Mouse (Mus musculus): ENCODE results near the gene Agpat4. TPM values are rescaled to one million over a fixed set of nuclear protein-coding genes. Genes with fewer than 3 reads are reported as not detected.
A peak's percentile ranks its signal among the peaks of the same experiment; 100 is the strongest.
"Not testable (repeated sequence)": the region's sequence is repeated elsewhere in the genome, so short reads cannot be mapped to it uniquely, and the experiment has no call there.

Agpat4 gene
- polyA plus RNA-seq, 1 experiment from 2014 or later, result 19.6 TPM

GRCm38 (mm10) chr17:12118926-12119641 lies 580 bp downstream of the Agpat4 start:
- H3K9ac ChIP-seq (ENCODE audit: low read depth, low read length), result peak overlapping the region; percentile 76
- no peaks in the 10 kb centered on the region for H3K27me3 ChIP-seq (replicated peaks; ENCODE audit: control insufficient read depth, insufficient read depth, low read length)
- peaks cover 4% of the 10 kb centered on the region; the same call in 1 of the 2 replicates for H3K36me3 ChIP-seq (ENCODE audit: control insufficient read depth, insufficient read depth, low read length)
- peak overlapping the region; percentile 69 for H3K4me2 ChIP-seq (ENCODE audit: low read depth, low read length)
- H3K27ac ChIP-seq (replicated peaks; ENCODE audit: low read depth, low read length), result peak overlapping the region; percentile 89
- 0% methylated on average over 18 of the region's 30 CpGs for WGBS
- peaks cover 13% of the 10 kb centered on the region for H3K4me1 ChIP-seq (ENCODE audit: control insufficient read depth, insufficient read depth, low read length)
- H3K4me3 ChIP-seq (ENCODE audit: low read depth, low read length), result peak overlapping the region; percentile 64
- H3K9me3 ChIP-seq (ENCODE audit: control insufficient read depth, low read length), result no peaks in the 10 kb centered on the region
- DNase-seq (ENCODE audit: low spot score), result peak; percentile 97
- peak; percentile 97 for ATAC-seq (ENCODE audit: low read depth)

GRCm38 (mm10) chr17:12119675-12120074 lies 1.2 kb downstream of the Agpat4 start:
- peak overlapping the region; percentile 89 for H3K27ac ChIP-seq (replicated peaks; ENCODE audit: low read depth, low read length)
- peak; percentile 68 for DNase-seq (ENCODE audit: low spot score)
- peaks cover 10% of the 10 kb centered on the region; the same call in 1 of the 2 replicates for H3K36me3 ChIP-seq (ENCODE audit: control insufficient read depth, insufficient read depth, low read length)
- ATAC-seq (ENCODE audit: low read depth), result peak; percentile 46
- peaks cover 13% of the 10 kb centered on the region for H3K4me1 ChIP-seq (ENCODE audit: control insufficient read depth, insufficient read depth, low read length)
- peak overlapping the region; percentile 76 for H3K9ac ChIP-seq (ENCODE audit: low read depth, low read length)
- H3K9me3 ChIP-seq (ENCODE audit: control insufficient read depth, low read length), result no peaks in the 10 kb centered on the region
- under 1% methylated on average over 12 of the region's 12 CpGs for WGBS
- peak overlapping the region; percentile 64 for H3K4me3 ChIP-seq (ENCODE audit: low read depth, low read length)
- no peaks in the 10 kb centered on the region for H3K27me3 ChIP-seq (replicated peaks; ENCODE audit: control insufficient read depth, insufficient read depth, low read length)
- peak overlapping the region; percentile 69 for H3K4me2 ChIP-seq (ENCODE audit: low read depth, low read length)

DNA sequence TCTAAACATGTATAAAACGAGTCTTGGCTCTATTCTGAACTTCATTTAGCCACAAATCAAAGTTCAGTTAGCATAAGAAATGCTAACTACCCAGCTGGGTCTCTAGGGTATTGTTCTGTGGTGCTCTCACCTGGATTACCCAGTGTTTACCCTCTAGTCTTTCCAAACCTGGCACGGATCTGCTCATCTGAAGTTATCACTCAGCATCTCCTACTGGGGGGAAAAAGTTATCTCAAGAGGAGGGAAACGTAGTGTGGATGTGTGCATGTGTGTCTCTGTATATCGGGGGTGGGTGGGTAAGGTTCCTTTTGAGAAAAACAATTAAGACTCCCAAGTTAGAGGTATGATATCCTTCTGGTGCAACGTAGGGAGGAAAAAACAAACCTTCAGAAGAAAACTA lies 1.8 kb downstream of the Agpat4 start:
- DNase-seq (ENCODE audit: low spot score) (peak; percentile 31), ATAC-seq (ENCODE audit: low read depth) (no peak)
- Histone ChIP-seq H3K27me3 (replicated peaks; ENCODE audit: control insufficient read depth, insufficient read depth, low read length) (no peaks in the 10 kb centered on the region), H3K27ac (replicated peaks; ENCODE audit: low read depth, low read length) (peak overlapping the region; percentile 89; the same call in 1 of the 2 replicates), H3K4me1 (ENCODE audit: control insufficient read depth, insufficient read depth, low read length) (peaks cover 13% of the 10 kb centered on the region), H3K4me2 (ENCODE audit: low read depth, low read length) (peak overlapping the region; percentile 69), H3K36me3 (ENCODE audit: control insufficient read depth, insufficient read depth, low read length) (peaks cover 16% of the 10 kb centered on the region; the same call in 1 of the 2 replicates), H3K9ac (ENCODE audit: low read depth, low read length) (peak overlapping the region; percentile 76), H3K9me3 (ENCODE audit: control insufficient read depth, low read length) (no peaks in the 10 kb centered on the region), H3K4me3 (ENCODE audit: low read depth, low read length) (peak overlapping the region; percentile 64)
- WGBS, result 33% methylated on average over 5 of the region's 5 CpGs

- H3K4me2 ChIP-seq (ENCODE audit: low read depth, low read length), result no peak overlapping the region
- ATAC-seq (ENCODE audit: low read depth) (no peak), DNase-seq (ENCODE audit: low spot score) (no peak)
- peaks cover 13% of the 10 kb centered on the region for H3K4me1 ChIP-seq (ENCODE audit: control insufficient read depth, insufficient read depth, low read length)
- H3K27me3 ChIP-seq (replicated peaks; ENCODE audit: control insufficient read depth, insufficient read depth, low read length), result no peaks in the 10 kb centered on the region
- no peak overlapping the region for H3K9ac ChIP-seq (ENCODE audit: low read depth, low read length)
- peaks cover 22% of the 10 kb centered on the region; the same call in 1 of the 2 replicates for H3K36me3 ChIP-seq (ENCODE audit: control insufficient read depth, insufficient read depth, low read length)
- no peak overlapping the region for H3K27ac ChIP-seq (replicated peaks; ENCODE audit: low read depth, low read length)
- no peaks in the 10 kb centered on the region for H3K9me3 ChIP-seq (ENCODE audit: control insufficient read depth, low read length)
- 88% methylated on average over 7 of the region's 7 CpGs for WGBS
- no peak overlapping the region for H3K4me3 ChIP-seq (ENCODE audit: low read depth, low read length)
These were observed 2.8 kb downstream of the Agpat4 start for GRCm38 (mm10) chr17:12121226-12121794.

- H3K4me3 ChIP-seq (ENCODE audit: low read depth, low read length); H3K9ac ChIP-seq (ENCODE audit: low read depth, low read length); H3K27me3 ChIP-seq (replicated peaks; ENCODE audit: control insufficient read depth, insufficient read depth, low read length); H3K4me2 ChIP-seq (ENCODE audit: low read depth, low read length); H3K9me3 ChIP-seq (ENCODE audit: control insufficient read depth, low read length); DNase-seq (ENCODE audit: low spot score); ATAC-seq (ENCODE audit: low read depth); H3K27ac ChIP-seq (replicated peaks; ENCODE audit: low read depth, low read length): not testable (repeated sequence)
- Histone ChIP-seq H3K36me3 (ENCODE audit: control insufficient read depth, insufficient read depth, low read length) (peaks cover 27% of the 10 kb centered on the region; the same call in 1 of the 2 replicates), H3K4me1 (ENCODE audit: control insufficient read depth, insufficient read depth, low read length) (peaks cover 13% of the 10 kb centered on the region)
- WGBS, result 87% methylated on average over 9 of the region's 9 CpGs
These were observed 3.8 kb downstream of the Agpat4 start for GRCm38 (mm10) chr17:12122262-12122661.

- ATAC-seq (ENCODE audit: low read depth) (no peak), DNase-seq (ENCODE audit: low spot score) (no peak)
- no peak overlapping the region for H3K27ac ChIP-seq (replicated peaks; ENCODE audit: low read depth, low read length)
- WGBS, result 93% methylated on average over 3 of the region's 3 CpGs
- no peaks in the 10 kb centered on the region for H3K9me3 ChIP-seq (ENCODE audit: control insufficient read depth, low read length)
- H3K27me3 ChIP-seq (replicated peaks; ENCODE audit: control insufficient read depth, insufficient read depth, low read length), result no peaks in the 10 kb centered on the region
- no peak overlapping the region for H3K9ac ChIP-seq (ENCODE audit: low read depth, low read length)
- no peak overlapping the region for H3K4me3 ChIP-seq (ENCODE audit: low read depth, low read length)
- peaks cover 27% of the 10 kb centered on the region; the same call in 1 of the 2 replicates for H3K36me3 ChIP-seq (ENCODE audit: control insufficient read depth, insufficient read depth, low read length)
- peaks cover 13% of the 10 kb centered on the region for H3K4me1 ChIP-seq (ENCODE audit: control insufficient read depth, insufficient read depth, low read length)
- H3K4me2 ChIP-seq (ENCODE audit: low read depth, low read length), result no peak overlapping the region
These were observed 4.7 kb downstream of the Agpat4 start for GRCm38 (mm10) chr17:12123168-12123567.

GRCm38 (mm10) chr17:12127056-12127455 lies 8.6 kb downstream of the Agpat4 start:
- H3K9me3 ChIP-seq (ENCODE audit: control insufficient read depth, low read length), result no peaks in the 10 kb centered on the region
- DNase-seq (ENCODE audit: low spot score) (no peak), ATAC-seq (ENCODE audit: low read depth) (no peak)
- H3K36me3 ChIP-seq (ENCODE audit: control insufficient read depth, insufficient read depth, low read length), result peaks cover 30% of the 10 kb centered on the region; the same call in 1 of the 2 replicates
- no peaks in the 10 kb centered on the region for H3K27me3 ChIP-seq (replicated peaks; ENCODE audit: control insufficient read depth, insufficient read depth, low read length)
- H3K4me2 ChIP-seq (ENCODE audit: low read depth, low read length), result no peak overlapping the region
- H3K4me1 ChIP-seq (ENCODE audit: control insufficient read depth, insufficient read depth, low read length), result no peaks in the 10 kb centered on the region
- H3K9ac ChIP-seq (ENCODE audit: low read depth, low read length), result no peak overlapping the region
- no peak overlapping the region for H3K27ac ChIP-seq (replicated peaks; ENCODE audit: low read depth, low read length)
- 82% methylated on average over 4 of the region's 4 CpGs for WGBS
- no peak overlapping the region for H3K4me3 ChIP-seq (ENCODE audit: low read depth, low read length)

GRCm38 (mm10) chr17:12128976-12129375 lies 10.5 kb downstream of the Agpat4 start:
- H3K4me3 ChIP-seq (ENCODE audit: low read depth, low read length), result no peak overlapping the region
- 85% methylated on average over 2 of the region's 2 CpGs for WGBS
- no peak overlapping the region for H3K27ac ChIP-seq (replicated peaks; ENCODE audit: low read depth, low read length)
- H3K4me2 ChIP-seq (ENCODE audit: low read depth, low read length), result no peak overlapping the region
- H3K4me1 ChIP-seq (ENCODE audit: control insufficient read depth, insufficient read depth, low read length), result no peaks in the 10 kb centered on the region
- H3K9me3 ChIP-seq (ENCODE audit: control insufficient read depth, low read length), result no peaks in the 10 kb centered on the region
- no peak overlapping the region for H3K9ac ChIP-seq (ENCODE audit: low read depth, low read length)
- H3K36me3 ChIP-seq (ENCODE audit: control insufficient read depth, insufficient read depth, low read length), result peaks cover 28% of the 10 kb centered on the region; the same call in 1 of the 2 replicates
- ATAC-seq (ENCODE audit: low read depth) (no peak), DNase-seq (ENCODE audit: low spot score) (no peak)
- no peaks in the 10 kb centered on the region for H3K27me3 ChIP-seq (replicated peaks; ENCODE audit: control insufficient read depth, insufficient read depth, low read length)
